Mouse (Mus musculus): Measurements from ENCODE around the gene Fgf5.

- no peak for TF ChIP-seq CTCF (IDR thresholded peaks at IDR 0.05; ENCODE audit: low read depth)
- no peak for TF ChIP-seq EP300 (optimal IDR thresholded peaks at IDR 0.05)
Measured at GRCm38 (mm10) chr5:98255760-98256490, 1.9 kb downstream of the Fgf5 start.
